Mouse (Mus musculus): ENCODE data around the gene Eps8l2.
A peak's percentile ranks its signal among the peaks of the same experiment; 100 is the strongest.

Eps8l2 gene

DNA sequence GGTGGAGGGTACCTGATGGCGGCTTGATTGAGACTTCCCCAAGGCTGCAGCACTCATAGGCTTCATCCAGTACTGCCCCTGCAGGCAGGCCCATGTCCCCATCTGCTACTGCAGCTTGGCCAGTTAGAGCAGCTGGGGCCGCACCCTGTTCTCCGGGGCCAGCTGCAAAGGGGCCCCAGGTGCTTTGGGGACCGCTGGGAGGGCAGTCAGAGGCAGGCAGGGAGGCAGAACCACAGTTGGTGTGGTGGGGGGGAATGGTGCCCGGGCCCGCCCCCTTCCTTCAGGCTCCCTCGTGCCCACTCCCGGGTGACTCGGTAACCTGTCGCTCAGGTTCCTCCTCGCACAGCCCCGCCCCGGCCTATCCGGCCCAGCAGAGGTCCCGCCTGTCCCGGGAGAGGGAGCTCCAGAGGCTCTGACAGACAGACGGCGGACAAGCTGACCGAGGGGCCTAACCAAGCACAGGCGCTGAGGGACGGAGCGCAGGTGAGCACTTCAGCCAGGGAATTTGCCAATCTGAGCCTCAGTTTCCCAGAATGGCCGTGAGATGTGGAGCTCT lies at the start of gene Eps8l2:
Gene Eps8l2 (plus strand): TSS at position 305 of the 556 bp plus-strand sequence.
- no peak for DNase-seq

- DNase-seq, result peak in 1 of 2 experiments; percentile 38
Measured at GRCm38 (mm10) chr7:141291921-141292582, 46.6 kb upstream of the Eps8l2 start, which contains the start of gene Drd4. Gene Drd4 (plus strand): TSS chr7:141292006.

- DNase-seq, result no peak
Measured at GRCm38 (mm10) chr7:141292583-141293388, 45.9 kb upstream of the Eps8l2 start.

DNA sequence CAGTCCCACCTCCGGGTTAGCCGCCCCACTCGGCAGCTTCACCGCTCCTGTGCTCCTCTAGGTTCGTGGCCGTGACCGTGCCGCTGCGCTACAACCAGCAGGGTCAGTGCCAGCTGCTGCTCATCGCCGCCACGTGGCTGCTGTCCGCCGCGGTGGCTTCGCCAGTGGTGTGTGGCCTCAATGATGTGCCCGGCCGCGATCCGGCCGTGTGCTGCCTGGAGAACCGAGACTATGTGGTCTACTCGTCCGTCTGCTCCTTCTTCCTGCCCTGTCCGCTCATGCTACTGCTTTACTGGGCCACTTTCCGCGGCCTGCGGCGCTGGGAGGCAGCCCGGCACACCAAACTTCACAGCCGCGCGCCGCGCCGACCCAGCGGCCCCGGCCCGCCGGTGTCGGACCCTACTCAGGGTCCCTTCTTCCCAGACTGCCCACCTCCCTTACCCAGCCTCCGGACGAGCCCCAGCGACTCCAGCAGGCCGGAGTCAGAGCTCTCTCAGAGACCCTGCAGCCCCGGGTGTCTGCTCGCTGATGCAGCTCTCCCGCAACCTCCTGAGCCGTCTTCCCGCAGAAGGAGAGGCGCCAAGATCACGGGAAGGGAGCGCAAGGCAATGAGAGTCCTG lies 44.7 kb upstream of the Eps8l2 start:
- peak; percentile 36 to 52 for DNase-seq

GRCm38 (mm10) chr7:141294479-141294878 lies 44.2 kb upstream of the Eps8l2 start:
- DNase-seq, result no peak

DNA sequence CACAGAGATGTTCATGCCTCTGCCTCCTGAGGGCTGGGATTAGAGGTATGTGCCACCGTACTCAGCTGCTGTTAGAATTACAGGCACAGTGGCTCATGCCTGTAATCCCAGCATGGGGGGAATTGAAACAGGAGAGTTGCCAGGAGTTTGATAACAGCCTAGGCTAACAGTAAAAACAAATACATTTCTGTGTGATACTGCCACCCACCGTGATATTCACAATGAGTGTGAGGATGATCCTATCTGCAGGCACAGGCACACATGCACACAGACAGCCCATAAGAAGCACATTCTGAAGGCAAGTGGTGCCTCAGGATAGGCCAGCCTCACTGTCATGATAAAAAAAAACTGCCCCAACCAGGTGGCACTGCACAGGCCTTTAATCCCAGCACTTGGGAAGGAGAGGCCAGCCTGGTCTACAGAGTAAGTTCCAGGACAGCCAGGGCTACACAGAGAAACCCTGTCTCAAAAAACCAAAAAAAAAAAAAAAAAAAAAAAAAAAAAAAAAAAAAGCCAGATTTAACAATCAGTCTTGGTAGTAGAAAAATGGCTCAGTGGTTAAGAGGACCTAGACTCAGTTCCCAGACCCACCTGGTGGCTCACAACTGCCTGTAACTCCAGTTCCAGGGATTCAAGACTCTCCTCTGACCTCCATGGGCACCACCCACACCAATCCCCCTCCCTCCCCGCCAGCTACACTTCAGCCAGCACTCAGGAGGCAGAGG lies 40.6 kb upstream of the Eps8l2 start:
- peak; percentile 39 to 45 for DNase-seq

GRCm38 (mm10) chr7:141299175-141299574 lies 39.5 kb upstream of the Eps8l2 start:
- DNase-seq, result peak; percentile 80 to 85

DNA sequence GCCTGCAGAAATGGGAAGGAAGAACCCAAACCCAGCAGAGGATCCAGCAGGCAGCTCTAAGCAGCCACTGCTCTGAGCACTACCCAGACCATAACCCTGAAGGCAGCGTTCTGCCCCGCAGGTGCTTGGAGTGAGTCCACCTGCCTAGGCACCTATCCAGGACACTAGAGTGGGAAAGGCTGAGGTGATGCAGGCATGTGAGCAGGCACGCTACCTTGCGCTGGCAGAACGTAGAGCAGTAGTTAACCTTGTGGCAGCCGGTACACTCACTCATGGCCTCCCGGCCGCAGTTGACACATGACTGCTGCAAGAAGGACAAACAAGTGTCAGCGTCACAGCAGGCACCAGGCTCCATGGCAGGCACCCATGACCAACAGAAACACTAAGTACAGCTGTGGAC lies 37.3 kb upstream of the Eps8l2 start:
- DNase-seq, result peak; percentile 86 to 89

- no peak for DNase-seq
Measured at GRCm38 (mm10) chr7:141302702-141303268, 35.9 kb upstream of the Eps8l2 start.

DNA sequence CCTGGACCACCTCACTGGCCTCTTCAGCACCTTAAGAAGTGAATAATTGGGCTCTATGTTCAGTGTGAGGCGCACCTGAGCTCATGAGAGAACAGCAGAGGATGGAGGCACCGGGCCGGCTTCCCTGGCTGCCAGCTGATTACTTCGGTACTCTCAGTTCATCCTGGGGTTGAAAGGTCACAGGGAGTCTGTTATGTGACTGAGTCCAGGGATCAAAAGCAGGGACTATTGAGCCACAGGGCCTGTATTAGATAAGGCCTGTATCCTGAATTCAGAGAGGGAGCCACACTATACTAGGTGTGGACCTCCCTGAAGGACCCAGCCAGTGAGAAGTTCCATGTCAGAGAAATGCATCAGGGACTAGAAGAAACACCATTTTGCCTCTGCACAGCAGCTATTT lies 34.1 kb upstream of the Eps8l2 start:
- no peak for DNase-seq

GRCm38 (mm10) chr7:141314416-141314815 lies 24.3 kb upstream of the Eps8l2 start:
- no peak for DNase-seq

DNA sequence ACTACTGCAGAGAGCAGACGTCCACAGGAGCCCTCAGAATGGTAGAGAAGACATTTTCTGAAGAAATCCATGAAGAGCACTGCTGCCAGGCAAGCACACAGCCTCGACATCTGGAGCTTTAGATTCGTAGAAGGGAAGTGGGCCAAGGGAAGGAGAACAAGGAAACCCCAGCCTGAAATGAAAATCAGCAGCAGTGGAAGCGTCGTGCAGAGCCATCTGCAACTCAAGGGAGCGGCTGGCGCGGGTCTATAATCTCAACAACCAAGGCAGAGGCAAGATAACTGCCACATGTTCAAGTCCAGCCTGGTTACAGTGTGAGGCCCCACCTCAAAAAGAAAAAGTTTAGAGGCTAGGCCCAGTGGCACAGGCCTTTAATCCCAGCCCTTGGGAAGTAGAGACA lies 23.6 kb upstream of the Eps8l2 start:
- DNase-seq, result no peak

GRCm38 (mm10) chr7:141315974-141316373 lies 22.7 kb upstream of the Eps8l2 start:
- DNase-seq, result peak; percentile 62 to 73

- DNase-seq, result no peak
Measured at GRCm38 (mm10) chr7:141317619-141318132, 21.0 kb upstream of the Eps8l2 start.

DNA sequence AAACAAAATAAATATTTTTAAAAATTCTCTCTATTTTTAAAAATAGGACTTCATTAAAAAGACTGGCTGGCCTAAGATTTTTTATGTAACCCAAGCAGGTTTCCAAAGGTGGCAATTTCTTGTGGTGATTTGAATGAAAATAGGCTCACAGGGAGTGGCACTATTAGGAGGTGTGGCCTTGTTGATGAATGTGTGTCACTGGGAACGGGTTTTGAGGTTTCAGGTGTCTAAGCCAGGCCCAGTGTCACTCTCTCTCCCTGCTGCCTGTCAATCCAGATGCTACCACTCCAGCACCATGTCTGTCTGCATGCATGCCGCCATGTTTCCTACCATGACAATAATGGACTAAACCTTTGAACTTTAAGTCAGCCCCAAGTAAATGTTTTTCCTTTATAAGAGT lies 19.2 kb upstream of the Eps8l2 start:
- DNase-seq, result no peak

DNA sequence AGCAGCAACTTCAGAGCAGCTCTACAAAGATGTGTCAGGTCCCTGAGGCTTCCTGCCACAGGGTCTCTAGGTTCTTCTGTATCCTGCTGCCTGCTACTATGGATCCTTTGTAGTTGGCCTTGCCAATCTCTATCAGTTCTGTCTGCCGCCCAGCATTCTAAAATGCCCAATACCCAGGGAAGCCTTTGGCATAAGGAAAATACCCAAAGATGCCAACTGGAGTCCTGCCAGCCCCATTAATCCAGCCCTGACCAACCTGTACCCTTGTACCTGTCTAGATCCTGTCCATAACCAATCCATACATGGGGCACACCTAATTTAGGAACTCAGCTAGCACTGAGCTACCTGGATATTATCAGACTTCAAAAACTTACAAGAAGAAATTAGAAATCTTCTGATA lies 14.0 kb upstream of the Eps8l2 start:
- DNase-seq, result peak; percentile 67

DNA sequence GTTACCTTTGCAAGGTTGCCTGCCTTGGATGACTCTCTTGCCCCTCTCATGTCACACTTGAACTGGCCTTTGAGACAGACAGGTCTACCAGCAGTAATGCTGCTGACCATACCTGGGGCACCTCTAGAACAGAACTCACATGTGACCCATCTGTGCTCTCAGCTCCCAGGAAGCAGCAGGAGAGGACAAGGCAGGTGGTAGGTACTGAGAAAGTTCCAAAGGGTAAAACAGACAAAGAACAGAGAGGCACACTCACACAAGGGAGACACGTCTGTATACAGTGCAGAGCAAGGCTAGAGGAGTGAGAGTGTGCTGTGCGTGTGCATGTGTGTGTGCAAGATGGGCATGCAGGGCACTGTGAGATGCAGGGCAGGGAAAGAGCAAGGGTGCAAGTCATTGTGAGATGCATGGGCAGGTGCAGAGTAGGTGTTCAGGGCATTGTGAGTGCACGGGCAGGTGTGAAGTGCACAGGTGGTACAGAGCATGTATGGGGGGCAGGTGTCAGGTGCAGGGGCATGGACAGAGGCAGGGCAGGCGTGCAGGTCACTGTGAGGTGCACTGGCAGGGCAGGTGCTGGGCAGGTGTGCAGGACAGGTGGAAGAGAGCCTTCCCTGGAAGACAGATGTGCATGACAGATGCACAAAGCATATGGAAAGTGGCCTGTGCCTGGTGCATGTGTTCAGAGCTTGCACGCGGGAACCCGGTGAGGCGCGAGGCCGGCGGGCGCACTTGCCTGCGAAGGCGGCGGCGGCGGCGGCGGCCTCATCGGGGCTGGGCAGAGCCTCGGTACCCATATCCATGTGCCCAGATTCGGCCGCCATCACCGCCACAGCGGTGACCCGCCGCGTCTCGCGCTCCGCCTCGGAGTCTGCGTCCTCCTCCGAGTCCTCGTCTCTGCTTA lies 11.9 kb upstream of the Eps8l2 start:
- DNase-seq, result peak in 1 of 2 experiments; percentile 38

DNA sequence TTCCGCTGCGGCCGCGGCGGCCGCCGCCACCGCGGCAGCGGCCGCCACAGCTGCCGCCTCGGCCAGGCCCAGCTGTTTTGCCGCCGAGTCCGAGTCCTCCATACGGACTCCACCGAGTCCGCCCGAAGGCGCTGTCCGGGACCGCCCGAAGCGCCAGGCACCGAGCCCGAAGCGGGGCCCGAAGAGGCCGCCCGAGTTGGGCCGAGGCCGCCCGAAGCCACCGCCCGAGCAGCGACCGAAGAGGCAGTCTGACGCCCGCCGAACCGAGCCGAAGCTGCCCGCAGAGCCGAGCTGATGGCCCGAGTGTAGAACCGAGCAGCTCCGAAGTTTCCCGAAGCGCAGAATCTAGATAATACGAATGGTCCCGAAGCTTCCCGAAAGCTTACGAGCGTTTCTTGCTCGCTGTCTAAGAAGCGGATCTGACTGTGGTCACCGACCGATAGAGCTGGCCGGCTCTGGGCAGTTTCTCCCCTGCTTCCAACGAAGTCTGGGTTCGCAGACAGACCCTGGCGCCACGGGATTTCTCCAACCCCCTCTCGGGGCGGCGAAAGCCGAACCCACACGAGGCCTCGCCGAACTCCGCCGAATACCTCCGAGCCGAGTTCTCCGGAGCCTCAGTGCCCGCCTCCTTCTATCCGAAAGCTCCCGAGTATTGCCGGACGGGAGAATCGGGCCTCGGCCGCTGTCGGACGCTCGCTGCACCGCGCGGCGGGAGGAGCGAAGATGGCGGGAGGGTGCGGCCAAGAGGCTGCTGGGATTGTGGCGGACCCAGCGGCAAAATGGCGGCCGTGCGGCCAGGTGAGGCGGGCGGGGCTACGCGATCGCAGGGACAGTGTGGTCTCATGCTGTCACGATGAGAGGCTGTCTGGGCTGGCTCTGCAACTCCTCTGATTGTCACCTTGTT lies 11.0 kb upstream of the Eps8l2 start, which contains the start of the genes Deaf1 and Tmem80:
Gene Deaf1 (minus strand): TSS at position 222 of the 904 bp plus-strand sequence.
Gene Tmem80 (plus strand): TSS at position 271 of the 904 bp plus-strand sequence.
- DNase-seq, result peak; percentile 100

- no peak for DNase-seq
Measured at GRCm38 (mm10) chr7:141328373-141328990, 10.2 kb upstream of the Eps8l2 start.
